Mouse (Mus musculus): ENCODE measurements around the gene Gm49721. TPM values are rescaled to one million over a fixed set of nuclear protein-coding genes. Genes with fewer than 3 reads are reported as not detected.
"Not testable (repeated sequence)": the region's sequence is repeated elsewhere in the genome, so short reads cannot be mapped to it uniquely, and the experiment has no call there.

Gm49721 gene
- polyA plus RNA-seq, 1 experiment from 2014 or later: not detected

- not testable (repeated sequence) for H3K9me3 ChIP-seq
- 1% methylated on average over 15 of the region's 48 CpGs for WGBS
- H3K4me2 ChIP-seq: peak overlapping the region; percentile 50
Measured at GRCm38 (mm10) chr17:6961181-6962000, 17.3 kb upstream of the Gm49721 start.

GRCm38 (mm10) chr17:6962339-6962738, 16.4 kb upstream of the Gm49721 start:
- not testable (repeated sequence) for H3K27ac ChIP-seq; H3K4me1 ChIP-seq; H3K4me3 ChIP-seq; H3K36me3 ChIP-seq; ATAC-seq (ENCODE audit: insufficient number of reproducible peaks, insufficient read depth, low FRiP score, low TSS enrichment, low read depth); H3K9me3 ChIP-seq; H3K27me3 ChIP-seq; H3K9ac ChIP-seq; H3K4me2 ChIP-seq
- WGBS: 67% methylated on average over 4 of the region's 6 CpGs

More at GRCm38 (mm10) chr17:6961181-6962000, 17.3 kb upstream of the Gm49721 start:
- H3K4me1 ChIP-seq, H3K27me3 ChIP-seq, H3K36me3 ChIP-seq, H3K27ac ChIP-seq, H3K9ac ChIP-seq: not testable (repeated sequence)
- ATAC-seq (ENCODE audit: insufficient number of reproducible peaks, insufficient read depth, low FRiP score, low TSS enrichment, low read depth): peak; percentile 95
- H3K4me3 ChIP-seq: peak overlapping the region; percentile 29

GRCm38 (mm10) chr17:6962936-6963335, 15.8 kb upstream of the Gm49721 start:
- H3K4me1 ChIP-seq; ATAC-seq (ENCODE audit: insufficient number of reproducible peaks, insufficient read depth, low FRiP score, low TSS enrichment, low read depth); H3K27ac ChIP-seq; H3K4me3 ChIP-seq; H3K9ac ChIP-seq; H3K9me3 ChIP-seq; H3K4me2 ChIP-seq; H3K36me3 ChIP-seq; H3K27me3 ChIP-seq: not testable (repeated sequence)
- WGBS: 67% methylated on average over 4 of the region's 4 CpGs

- H3K4me3 ChIP-seq; H3K9me3 ChIP-seq; H3K9ac ChIP-seq; ATAC-seq (ENCODE audit: insufficient number of reproducible peaks, insufficient read depth, low FRiP score, low TSS enrichment, low read depth); H3K36me3 ChIP-seq; H3K27ac ChIP-seq; H3K4me1 ChIP-seq; H3K4me2 ChIP-seq; H3K27me3 ChIP-seq: not testable (repeated sequence)
- WGBS: 11% methylated on average over 6 of the region's 6 CpGs
Measured at GRCm38 (mm10) chr17:6965364-6965763, 13.3 kb upstream of the Gm49721 start.

- not testable (repeated sequence) for H3K27ac ChIP-seq
- 20% methylated on average over 1 of the region's 1 CpGs for WGBS
Measured at GRCm38 (mm10) chr17:6967673-6968072, 11.0 kb upstream of the Gm49721 start.

GRCm38 (mm10) chr17:6970334-6970733, 8.4 kb upstream of the Gm49721 start, which contains the start of gene Rnaset2b:
Gene Rnaset2b, plus strand, starts transcription at chr17:6970634.
- ATAC-seq (ENCODE audit: insufficient number of reproducible peaks, insufficient read depth, low FRiP score, low TSS enrichment, low read depth); H3K9ac ChIP-seq; H3K4me3 ChIP-seq; H3K9me3 ChIP-seq; H3K36me3 ChIP-seq; H3K4me1 ChIP-seq; H3K4me2 ChIP-seq; H3K27me3 ChIP-seq; H3K27ac ChIP-seq: not testable (repeated sequence)
- 100% methylated on average over 1 of the region's 8 CpGs for WGBS

More at GRCm38 (mm10) chr17:6967673-6968072, 11.0 kb upstream of the Gm49721 start:
- H3K4me3 ChIP-seq; H3K9ac ChIP-seq; ATAC-seq (ENCODE audit: insufficient number of reproducible peaks, insufficient read depth, low FRiP score, low TSS enrichment, low read depth); H3K36me3 ChIP-seq; H3K4me2 ChIP-seq; H3K9me3 ChIP-seq; H3K27me3 ChIP-seq; H3K4me1 ChIP-seq: not testable (repeated sequence)

GRCm38 (mm10) chr17:6971238-6971637, 7.5 kb upstream of the Gm49721 start:
- H3K9ac ChIP-seq; ATAC-seq (ENCODE audit: insufficient number of reproducible peaks, insufficient read depth, low FRiP score, low TSS enrichment, low read depth); H3K36me3 ChIP-seq; H3K4me3 ChIP-seq; H3K4me2 ChIP-seq; H3K27me3 ChIP-seq; H3K9me3 ChIP-seq; H3K27ac ChIP-seq; H3K4me1 ChIP-seq: not testable (repeated sequence)
- WGBS: 83% methylated on average over 8 of the region's 8 CpGs

- H3K4me2 ChIP-seq; H3K27me3 ChIP-seq; H3K4me1 ChIP-seq; ATAC-seq (ENCODE audit: insufficient number of reproducible peaks, insufficient read depth, low FRiP score, low TSS enrichment, low read depth); H3K4me3 ChIP-seq; H3K27ac ChIP-seq; H3K9me3 ChIP-seq; H3K9ac ChIP-seq; H3K36me3 ChIP-seq: not testable (repeated sequence)
- WGBS: 59% methylated on average over 4 of the region's 4 CpGs
Measured at GRCm38 (mm10) chr17:6972836-6973396, 5.8 kb upstream of the Gm49721 start.

GRCm38 (mm10) chr17:6974985-6975384, 3.7 kb upstream of the Gm49721 start:
- H3K4me1 ChIP-seq; H3K27me3 ChIP-seq; H3K36me3 ChIP-seq; H3K4me3 ChIP-seq; H3K4me2 ChIP-seq; ATAC-seq (ENCODE audit: insufficient number of reproducible peaks, insufficient read depth, low FRiP score, low TSS enrichment, low read depth); H3K9me3 ChIP-seq; H3K27ac ChIP-seq; H3K9ac ChIP-seq: not testable (repeated sequence)
- WGBS: 74% methylated on average over 3 of the region's 3 CpGs

- WGBS: 11% methylated on average over 5 of the region's 5 CpGs
- not testable (repeated sequence) for H3K27me3 ChIP-seq; ATAC-seq (ENCODE audit: insufficient number of reproducible peaks, insufficient read depth, low FRiP score, low TSS enrichment, low read depth); H3K9me3 ChIP-seq; H3K4me1 ChIP-seq; H3K36me3 ChIP-seq; H3K27ac ChIP-seq
- Histone ChIP-seq H3K9ac (peak overlapping the region; percentile 77), H3K4me2 (peak overlapping the region; percentile 58), H3K4me3 (peak overlapping the region; percentile 53)
Measured at GRCm38 (mm10) chr17:6979380-6979779, 676 bp downstream of the Gm49721 start.

- not testable (repeated sequence) for H3K4me1 ChIP-seq; H3K4me2 ChIP-seq; H3K9ac ChIP-seq; H3K27ac ChIP-seq; H3K4me3 ChIP-seq; H3K36me3 ChIP-seq; H3K27me3 ChIP-seq; ATAC-seq (ENCODE audit: insufficient number of reproducible peaks, insufficient read depth, low FRiP score, low TSS enrichment, low read depth); H3K9me3 ChIP-seq
- 90% methylated on average over 5 of the region's 8 CpGs for WGBS
Measured at GRCm38 (mm10) chr17:6980144-6980543, 1.4 kb downstream of the Gm49721 start.

GRCm38 (mm10) chr17:6986118-6986517, 7.4 kb downstream of the Gm49721 start:
- 98% methylated on average over 1 of the region's 1 CpGs for WGBS
- H3K4me2 ChIP-seq; H3K9me3 ChIP-seq; ATAC-seq (ENCODE audit: insufficient number of reproducible peaks, insufficient read depth, low FRiP score, low TSS enrichment, low read depth); H3K4me3 ChIP-seq; H3K9ac ChIP-seq; H3K36me3 ChIP-seq; H3K27ac ChIP-seq; H3K4me1 ChIP-seq; H3K27me3 ChIP-seq: not testable (repeated sequence)

All from embryonic facial prominence, embryonic 13.5 days (tissue).